Mouse (Mus musculus): ENCODE results near the gene Hcrt. TPM values are rescaled to one million over a fixed set of nuclear protein-coding genes. Genes with fewer than 3 reads are reported as not detected.
A peak's percentile ranks its signal among the peaks of the same experiment; 100 is the strongest.

Gene Hcrt
- polyA plus RNA-seq, 1 experiment from 2014 or later, result not detected

DNA sequence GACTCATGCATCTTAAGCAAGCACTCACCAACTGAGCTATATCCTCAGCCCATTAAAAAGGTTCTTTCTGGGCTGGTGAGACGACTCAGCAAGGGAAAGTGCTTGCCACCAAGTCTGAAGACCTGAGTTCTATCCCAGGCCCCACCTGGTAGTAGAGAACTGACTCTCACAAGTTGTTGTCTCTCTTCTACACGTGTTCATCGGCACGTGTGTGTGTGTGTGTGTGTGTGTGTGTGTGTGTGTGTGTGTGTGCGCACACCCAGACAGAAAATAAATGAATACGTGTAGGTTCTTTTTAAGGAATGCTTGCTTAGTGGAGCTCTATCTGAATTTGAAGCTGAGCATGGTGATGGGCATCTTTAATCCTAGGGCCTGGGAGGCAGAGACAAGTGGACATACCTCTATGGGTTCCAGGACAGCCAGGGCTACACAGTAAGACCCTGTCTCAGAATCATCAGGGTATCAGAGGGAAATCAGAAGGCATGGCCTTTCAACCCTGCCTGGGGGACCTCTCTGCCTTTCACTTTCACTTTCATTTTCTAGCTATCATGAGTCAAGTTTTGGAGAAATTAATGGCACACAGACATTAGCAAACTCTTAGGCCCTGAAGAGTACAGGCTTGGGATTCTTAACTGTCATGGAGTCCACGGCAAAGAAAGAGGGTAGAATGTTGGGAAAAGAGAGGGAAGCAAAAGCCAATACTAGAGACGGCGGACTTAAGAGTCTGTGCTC lies 27.4 kb downstream of the Hcrt start:
- no peaks in the 10 kb centered on the region for H3K27me3 ChIP-seq (ENCODE audit: control insufficient read depth, insufficient read depth, low read length)
- 90% methylated on average over 9 of the region's 9 CpGs for WGBS
- no peak for ATAC-seq (ENCODE audit: insufficient number of reproducible peaks, insufficient read depth, low FRiP score, low read depth)
- peak overlapping the region in 1 of 2 experiments; percentile 9; a peak in 1 of 4 replicates for H3K4me3 ChIP-seq (ENCODE audit: control insufficient read depth in 1 of 2, insufficient read depth in 1 of 2, low read depth in 1 of 2, low read length in 2 of 2)
- H3K36me3 ChIP-seq (ENCODE audit: control insufficient read depth, insufficient read depth, low read length), result peaks cover 10% of the 10 kb centered on the region; the same call in 1 of the 2 replicates
- peak overlapping the region; percentile 42; the same call in 1 of the 2 replicates for H3K9ac ChIP-seq (ENCODE audit: low read length)
- H3K4me2 ChIP-seq (ENCODE audit: low read length), result peak overlapping the region; percentile 83
- no peak overlapping the region for H3K27ac ChIP-seq (replicated peaks in 1 of 2; ENCODE audit: control insufficient read depth in 1 of 2, insufficient read depth in 1 of 2, low read depth in 2 of 2, low read length in 2 of 2)
- H3K4me1 ChIP-seq (ENCODE audit: control insufficient read depth in 2 of 2, insufficient read depth in 2 of 2, low read length in 2 of 2), result peaks cover 10 to 17% of the 10 kb centered on the region in 2 experiments
- no peaks in the 10 kb centered on the region for H3K9me3 ChIP-seq (ENCODE audit: control insufficient read depth, low read length)

GRCm38 (mm10) chr11:100730477-100731205 lies 32.1 kb downstream of the Hcrt start:
- 77% methylated on average over 6 of the region's 6 CpGs for WGBS
- Histone ChIP-seq H3K27me3 (ENCODE audit: control insufficient read depth, insufficient read depth, low read length) (no peaks in the 10 kb centered on the region), H3K36me3 (ENCODE audit: control insufficient read depth, insufficient read depth, low read length) (peaks cover 26% of the 10 kb centered on the region; the same call in 1 of the 2 replicates), H3K9me3 (ENCODE audit: control insufficient read depth, low read length) (no peaks in the 10 kb centered on the region), H3K4me3 (ENCODE audit: control insufficient read depth in 1 of 2, insufficient read depth in 1 of 2, low read depth in 1 of 2, low read length in 2 of 2) (no peak overlapping the region), H3K9ac (ENCODE audit: low read length) (no peak overlapping the region), H3K4me2 (ENCODE audit: low read length) (no peak overlapping the region), H3K27ac (replicated peaks in 1 of 2; ENCODE audit: control insufficient read depth in 1 of 2, insufficient read depth in 1 of 2, low read depth in 2 of 2, low read length in 2 of 2) (no peak overlapping the region), H3K4me1 (ENCODE audit: control insufficient read depth in 2 of 2, insufficient read depth in 2 of 2, low read length in 2 of 2) (peaks cover 1 to 4% of the 10 kb centered on the region in 2 experiments)
- no peak for ATAC-seq (ENCODE audit: insufficient number of reproducible peaks, insufficient read depth, low FRiP score, low read depth)

GRCm38 (mm10) chr11:100729976-100730375 lies 32.8 kb downstream of the Hcrt start:
- WGBS, result 78% methylated on average over 4 of the region's 4 CpGs
- Histone ChIP-seq H3K27me3 (ENCODE audit: control insufficient read depth, insufficient read depth, low read length) (no peaks in the 10 kb centered on the region), H3K9me3 (ENCODE audit: control insufficient read depth, low read length) (no peaks in the 10 kb centered on the region), H3K4me2 (ENCODE audit: low read length) (no peak overlapping the region), H3K4me3 (ENCODE audit: control insufficient read depth in 1 of 2, insufficient read depth in 1 of 2, low read depth in 1 of 2, low read length in 2 of 2) (no peak overlapping the region), H3K9ac (ENCODE audit: low read length) (no peak overlapping the region), H3K27ac (replicated peaks in 1 of 2; ENCODE audit: control insufficient read depth in 1 of 2, insufficient read depth in 1 of 2, low read depth in 2 of 2, low read length in 2 of 2) (no peak overlapping the region), H3K4me1 (ENCODE audit: control insufficient read depth in 2 of 2, insufficient read depth in 2 of 2, low read length in 2 of 2) (peaks cover 3 to 10% of the 10 kb centered on the region in 2 experiments), H3K36me3 (ENCODE audit: control insufficient read depth, insufficient read depth, low read length) (peaks cover 26% of the 10 kb centered on the region; the same call in 1 of the 2 replicates)
- ATAC-seq (ENCODE audit: insufficient number of reproducible peaks, insufficient read depth, low FRiP score, low read depth), result no peak

DNA sequence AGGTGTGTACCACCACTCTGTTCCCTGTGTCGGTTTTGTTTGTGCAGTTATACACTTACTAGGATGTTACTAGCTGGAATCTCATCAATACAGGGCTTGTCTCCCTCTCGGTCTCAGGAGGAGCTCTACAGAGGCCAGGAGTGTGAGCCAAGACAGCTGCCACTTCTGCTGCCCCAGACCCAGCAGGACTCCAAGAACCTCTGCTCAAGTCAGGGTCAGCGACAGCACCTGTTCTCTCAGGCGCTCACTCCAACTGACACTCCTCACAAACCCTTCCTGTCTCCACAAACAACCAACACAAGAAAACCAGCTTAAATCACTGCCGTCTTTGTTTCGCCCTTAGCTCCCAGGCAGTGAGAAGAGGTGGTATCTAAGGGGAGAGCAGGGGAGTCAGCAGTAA lies 34.1 kb downstream of the Hcrt start:
- Histone ChIP-seq H3K4me2 (ENCODE audit: low read length) (no peak overlapping the region), H3K27ac (replicated peaks in 1 of 2; ENCODE audit: control insufficient read depth in 1 of 2, insufficient read depth in 1 of 2, low read depth in 2 of 2, low read length in 2 of 2) (no peak overlapping the region), H3K9ac (ENCODE audit: low read length) (no peak overlapping the region), H3K4me1 (ENCODE audit: control insufficient read depth in 2 of 2, insufficient read depth in 2 of 2, low read length in 2 of 2) (peaks cover 7 to 15% of the 10 kb centered on the region in 2 experiments), H3K36me3 (ENCODE audit: control insufficient read depth, insufficient read depth, low read length) (peaks cover 26% of the 10 kb centered on the region; the same call in 1 of the 2 replicates), H3K9me3 (ENCODE audit: control insufficient read depth, low read length) (no peaks in the 10 kb centered on the region), H3K27me3 (ENCODE audit: control insufficient read depth, insufficient read depth, low read length) (no peaks in the 10 kb centered on the region), H3K4me3 (ENCODE audit: control insufficient read depth in 1 of 2, insufficient read depth in 1 of 2, low read depth in 1 of 2, low read length in 2 of 2) (no peak overlapping the region)
- WGBS, result 91% methylated on average over 6 of the region's 6 CpGs
- no peak for ATAC-seq (ENCODE audit: insufficient number of reproducible peaks, insufficient read depth, low FRiP score, low read depth)

DNA sequence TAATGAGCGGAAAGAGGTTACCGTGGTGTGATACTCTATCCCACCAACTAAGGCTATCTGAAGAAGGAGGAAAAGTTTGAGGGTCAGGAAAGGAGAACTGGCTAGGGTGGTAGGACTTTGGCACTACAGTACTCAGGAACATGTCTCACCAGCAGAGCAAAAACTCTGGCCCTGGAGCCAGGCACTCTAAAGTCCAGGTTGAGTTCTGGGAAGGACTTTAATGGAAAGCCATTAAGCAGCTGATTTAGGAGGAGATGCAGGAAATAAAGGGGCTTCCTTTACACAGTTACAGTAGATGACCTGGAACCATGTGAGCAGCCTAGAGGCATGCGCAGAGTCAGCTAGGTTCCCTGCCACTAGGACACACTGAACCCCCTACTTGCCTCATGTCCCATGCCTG lies 35.5 kb downstream of the Hcrt start:
- Histone ChIP-seq H3K27me3 (ENCODE audit: control insufficient read depth, insufficient read depth, low read length) (no peaks in the 10 kb centered on the region), H3K36me3 (ENCODE audit: control insufficient read depth, insufficient read depth, low read length) (peaks cover 17% of the 10 kb centered on the region; the same call in 1 of the 2 replicates), H3K4me2 (ENCODE audit: low read length) (no peak overlapping the region), H3K4me1 (ENCODE audit: control insufficient read depth in 2 of 2, insufficient read depth in 2 of 2, low read length in 2 of 2) (peaks cover 12 to 23% of the 10 kb centered on the region in 2 experiments), H3K9ac (ENCODE audit: low read length) (no peak overlapping the region), H3K27ac (replicated peaks in 1 of 2; ENCODE audit: control insufficient read depth in 1 of 2, insufficient read depth in 1 of 2, low read depth in 2 of 2, low read length in 2 of 2) (no peak overlapping the region), H3K9me3 (ENCODE audit: control insufficient read depth, low read length) (no peaks in the 10 kb centered on the region), H3K4me3 (ENCODE audit: control insufficient read depth in 1 of 2, insufficient read depth in 1 of 2, low read depth in 1 of 2, low read length in 2 of 2) (no peak overlapping the region)
- WGBS, result 89% methylated on average over 3 of the region's 3 CpGs
- no peak for ATAC-seq (ENCODE audit: insufficient number of reproducible peaks, insufficient read depth, low FRiP score, low read depth)

DNA sequence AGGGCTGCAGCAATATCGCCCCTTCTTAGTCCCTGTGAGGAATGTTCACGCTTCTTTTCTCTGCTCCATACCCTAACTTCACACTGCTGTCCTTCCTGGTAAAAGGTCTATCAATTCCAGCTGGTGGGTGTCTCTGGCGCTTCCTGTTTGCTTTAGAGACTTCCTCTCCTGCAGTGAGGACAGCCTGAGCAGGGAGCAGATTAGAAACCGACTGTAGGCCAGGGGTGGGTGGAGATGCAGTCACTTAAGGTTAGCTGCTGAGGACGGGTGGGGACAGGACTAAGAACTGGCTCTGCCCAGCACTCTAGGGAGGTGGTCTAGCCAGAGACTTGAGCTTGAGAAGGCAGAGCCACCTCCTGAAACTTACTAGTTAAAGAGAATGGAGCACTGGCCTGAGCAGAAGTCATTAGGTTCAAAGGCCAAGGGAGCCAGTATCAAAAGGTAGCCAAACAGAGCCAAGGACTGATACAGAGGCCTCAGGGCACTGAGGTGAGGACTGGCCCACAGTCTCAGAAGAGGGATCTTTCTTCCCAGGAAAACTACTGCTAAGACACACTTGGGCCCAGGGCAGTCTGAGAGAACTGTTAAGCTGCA lies 37.7 kb downstream of the Hcrt start:
- Histone ChIP-seq H3K36me3 (ENCODE audit: control insufficient read depth, insufficient read depth, low read length) (peaks cover 16% of the 10 kb centered on the region; the same call in 1 of the 2 replicates), H3K4me3 (ENCODE audit: control insufficient read depth in 1 of 2, insufficient read depth in 1 of 2, low read depth in 1 of 2, low read length in 2 of 2) (no peak overlapping the region), H3K27me3 (ENCODE audit: control insufficient read depth, insufficient read depth, low read length) (no peaks in the 10 kb centered on the region), H3K9me3 (ENCODE audit: control insufficient read depth, low read length) (no peaks in the 10 kb centered on the region), H3K4me1 (ENCODE audit: control insufficient read depth in 2 of 2, insufficient read depth in 2 of 2, low read length in 2 of 2) (peaks cover 32 to 45% of the 10 kb centered on the region in 2 experiments), H3K9ac (ENCODE audit: low read length) (peak overlapping the region; percentile 6; the same call in 1 of the 2 replicates), H3K27ac (replicated peaks in 1 of 2; ENCODE audit: control insufficient read depth in 1 of 2, insufficient read depth in 1 of 2, low read depth in 2 of 2, low read length in 2 of 2) (peak overlapping the region; percentile 70 to 73), H3K4me2 (ENCODE audit: low read length) (no peak overlapping the region)
- 28% methylated on average over 5 of the region's 5 CpGs for WGBS
- no peak; the same call in 1 of the 2 replicates for ATAC-seq (ENCODE audit: insufficient number of reproducible peaks, insufficient read depth, low FRiP score, low read depth)

DNA sequence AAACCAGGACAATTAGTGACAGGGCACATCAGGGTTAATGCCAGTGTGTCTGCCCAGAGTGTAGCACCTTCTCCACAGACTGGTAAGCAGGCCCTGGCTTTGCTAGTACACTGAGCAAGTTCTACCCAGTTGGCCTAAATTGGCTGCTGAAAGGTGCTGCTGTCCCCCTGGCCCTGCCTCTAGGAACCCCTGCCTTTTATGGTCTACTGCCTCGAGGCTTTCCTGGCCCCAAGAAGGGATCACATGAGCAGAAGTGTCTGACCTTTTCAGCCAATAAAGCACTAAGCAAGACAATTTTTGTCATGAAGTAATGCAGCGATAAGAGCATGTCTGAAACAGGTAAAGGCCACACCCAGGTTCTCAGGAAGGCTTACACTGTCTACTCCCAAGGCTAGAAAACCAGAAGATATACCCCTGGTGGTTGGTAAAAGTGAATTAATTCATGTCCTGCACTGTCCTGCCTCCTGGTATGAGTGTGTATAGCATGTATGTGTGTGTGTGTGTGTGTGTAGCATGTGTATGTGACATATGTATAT lies 40.2 kb downstream of the Hcrt start:
- peaks cover 36 to 48% of the 10 kb centered on the region in 2 experiments for H3K4me1 ChIP-seq (ENCODE audit: control insufficient read depth in 2 of 2, insufficient read depth in 2 of 2, low read length in 2 of 2)
- H3K36me3 ChIP-seq (ENCODE audit: control insufficient read depth, insufficient read depth, low read length), result peaks cover 23% of the 10 kb centered on the region
- ATAC-seq (ENCODE audit: insufficient number of reproducible peaks, insufficient read depth, low FRiP score, low read depth), result no peak
- H3K9me3 ChIP-seq (ENCODE audit: control insufficient read depth, low read length), result no peaks in the 10 kb centered on the region
- H3K4me2 ChIP-seq (ENCODE audit: low read length), result peak overlapping the region; percentile 24; the same call in 1 of the 2 replicates
- peak overlapping the region; percentile 79 to 84 for H3K27ac ChIP-seq (replicated peaks in 1 of 2; ENCODE audit: control insufficient read depth in 1 of 2, insufficient read depth in 1 of 2, low read depth in 2 of 2, low read length in 2 of 2)
- 47% methylated on average over 2 of the region's 2 CpGs for WGBS
- H3K9ac ChIP-seq (ENCODE audit: low read length), result peak overlapping the region; percentile 18
- H3K27me3 ChIP-seq (ENCODE audit: control insufficient read depth, insufficient read depth, low read length), result no peaks in the 10 kb centered on the region
- H3K4me3 ChIP-seq (ENCODE audit: control insufficient read depth in 1 of 2, insufficient read depth in 1 of 2, low read depth in 1 of 2, low read length in 2 of 2), result no peak overlapping the region

Data from heart, embryonic 14.5 days (tissue).